Mouse (Mus musculus) left cerebral cortex, postnatal 4 days (tissue): ENCODE measurements around the gene Ppm1l. TPM values are rescaled to one million over a fixed set of nuclear protein-coding genes. Genes with fewer than 3 reads are reported as not detected.
A peak's percentile ranks its signal among the peaks of the same experiment; 100 is the strongest.

ENCODE experiments used
- DNase-seq: peaks from one replicate; pipeline ENCODE4 v3.0.0-alpha.2; 2022
- intact Hi-C: fragments of 180-260 bp; cut with DNase I; formaldehyde crosslinking; loops from one replicate; pipeline ENCODE4 v1.15.1; 2025
- total RNA-seq, 2 experiments: library from RNA; stranded (reverse); gene quantifications; 2 replicates each; pipeline ENCODE4 v1.2.3; 2021

The Ppm1l gene
- 10 to 100 TPM; 45.9 to 49.2 TPM for total RNA-seq

DNA sequence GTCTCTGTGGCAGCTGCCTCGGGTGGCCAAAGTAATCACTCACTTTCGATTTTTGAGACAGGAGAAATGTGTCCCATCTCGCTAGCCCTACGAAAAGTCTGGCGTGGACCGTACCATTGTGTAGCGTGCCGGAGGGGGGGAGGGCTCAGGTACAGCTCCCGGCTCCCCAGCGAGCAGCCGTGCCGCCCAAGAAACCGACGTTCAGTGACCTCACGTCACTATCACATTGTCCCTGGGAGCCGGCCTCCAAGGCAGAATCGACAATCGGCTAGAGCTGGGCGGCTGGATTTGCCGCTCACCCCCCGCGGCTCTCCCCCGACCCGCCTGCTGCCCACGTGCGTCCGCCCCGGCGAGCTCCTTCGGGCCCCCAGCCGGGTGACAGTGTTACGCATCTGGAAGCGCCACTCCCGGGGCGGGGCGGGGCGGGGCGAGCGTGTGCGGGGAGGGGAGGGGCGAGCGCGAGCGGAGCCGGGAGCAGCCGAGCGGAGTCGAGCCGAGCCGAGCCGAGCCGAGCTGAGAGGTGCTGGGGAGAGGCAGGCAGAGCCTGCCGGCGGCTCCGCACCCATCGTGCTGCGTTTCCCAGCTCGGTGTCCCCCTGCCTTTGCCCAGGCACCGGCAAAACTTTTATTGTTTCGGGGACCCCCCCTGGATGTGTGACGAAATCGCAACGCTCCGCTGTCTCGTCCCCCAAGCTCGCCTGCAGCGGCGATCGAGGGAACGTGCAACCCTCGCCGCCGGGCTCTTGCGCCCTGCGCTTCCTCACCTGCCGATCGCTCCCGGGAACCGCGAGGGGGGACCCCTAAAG is at the start of gene Ppm1l:
TSS of gene Ppm1l (plus strand) at position 471 of the 805 bp plus-strand sequence.
- DNase-seq = peak; percentile 95
- intact Hi-C loops = loop anchor here (5.0 kb wide), 1 partner anchor 166 kb away; no protein-coding TSS in a partner anchor

DNA sequence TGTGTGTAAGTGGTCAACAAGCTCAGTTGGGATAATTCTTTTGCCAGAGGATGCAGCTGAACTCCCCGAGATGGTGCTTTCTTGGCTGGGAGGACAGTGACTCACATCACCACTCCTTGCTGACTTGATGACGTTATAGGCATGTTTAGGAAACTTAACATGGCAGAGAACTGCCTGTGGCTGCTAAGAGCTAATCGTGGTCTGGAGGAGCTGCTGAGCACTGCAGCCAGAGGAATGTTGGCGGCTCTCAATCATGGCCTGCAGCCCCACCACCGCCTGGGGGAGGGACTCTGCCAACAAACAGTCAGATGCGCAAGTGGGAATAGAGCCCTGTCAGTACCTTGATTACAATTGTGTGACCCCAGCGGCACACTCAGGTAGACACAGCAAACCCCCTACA is 44.8 kb upstream of the Ppm1l start:
- no peak for DNase-seq
- intact Hi-C loops = no loop called here

DNA sequence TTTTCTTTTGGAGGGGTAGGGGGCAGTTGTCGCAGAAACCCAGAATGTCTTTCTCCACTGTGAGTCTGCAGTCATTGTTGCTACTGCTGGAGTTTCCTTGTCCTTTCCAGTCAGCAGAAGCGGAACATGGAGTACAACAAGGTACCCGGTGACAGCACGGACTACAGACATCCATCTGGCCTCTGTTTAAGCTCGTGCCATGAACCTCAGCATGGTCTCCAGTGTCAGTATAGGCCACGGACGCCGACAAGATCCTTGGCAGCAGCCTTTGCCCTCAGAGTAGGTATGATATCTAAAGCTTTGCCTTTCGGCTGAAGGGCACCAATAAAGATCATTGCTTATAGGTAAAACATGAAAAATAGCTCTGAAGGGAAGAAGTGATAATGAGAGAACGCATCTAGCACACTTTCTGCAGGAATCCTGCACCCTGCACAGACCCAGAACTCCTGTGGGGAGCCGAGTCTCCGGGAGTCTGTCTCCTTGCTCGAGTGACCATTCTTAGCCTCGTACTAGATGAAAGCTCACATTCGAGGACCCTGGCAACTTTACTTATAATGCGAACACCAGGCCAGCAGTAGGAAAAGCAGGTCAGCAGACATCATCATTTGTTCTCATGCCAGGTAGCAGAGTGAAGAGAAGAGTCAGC is 42.5 kb upstream of the Ppm1l start:
- DNase-seq = no peak
- intact Hi-C loops = no loop called here

DNA sequence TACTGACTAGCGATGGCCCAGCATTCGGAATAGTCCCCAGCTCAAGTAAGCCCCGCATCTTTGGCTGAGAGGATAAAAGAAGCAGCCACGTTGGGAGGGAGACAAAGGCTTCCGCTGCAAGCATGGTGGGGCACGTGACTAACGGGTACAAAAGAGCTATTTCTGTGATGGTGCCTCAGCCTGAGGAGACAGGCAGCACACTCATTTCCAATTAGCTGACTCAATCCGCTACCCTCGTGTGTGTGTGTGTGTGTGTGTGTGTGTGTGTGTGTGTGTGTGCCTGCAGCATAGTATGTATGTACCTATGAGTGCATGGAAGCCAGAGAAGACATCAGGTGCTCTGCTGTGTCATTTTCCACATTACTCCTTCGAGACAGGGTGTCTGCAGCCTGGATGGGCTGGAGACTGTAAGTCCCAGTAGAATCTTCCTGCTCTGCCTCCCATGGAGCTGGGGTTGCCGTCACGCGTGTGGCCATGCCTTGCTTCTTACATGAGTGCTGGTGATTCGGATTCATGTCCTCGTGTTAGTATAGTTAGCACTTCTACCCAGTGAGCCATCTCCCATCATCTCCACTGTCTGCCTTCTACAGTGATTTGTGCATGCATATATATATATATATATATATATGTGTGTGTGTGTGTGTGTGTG is 41.9 kb upstream of the Ppm1l start:
- no peak for DNase-seq
- intact Hi-C loops = no loop called here

DNA sequence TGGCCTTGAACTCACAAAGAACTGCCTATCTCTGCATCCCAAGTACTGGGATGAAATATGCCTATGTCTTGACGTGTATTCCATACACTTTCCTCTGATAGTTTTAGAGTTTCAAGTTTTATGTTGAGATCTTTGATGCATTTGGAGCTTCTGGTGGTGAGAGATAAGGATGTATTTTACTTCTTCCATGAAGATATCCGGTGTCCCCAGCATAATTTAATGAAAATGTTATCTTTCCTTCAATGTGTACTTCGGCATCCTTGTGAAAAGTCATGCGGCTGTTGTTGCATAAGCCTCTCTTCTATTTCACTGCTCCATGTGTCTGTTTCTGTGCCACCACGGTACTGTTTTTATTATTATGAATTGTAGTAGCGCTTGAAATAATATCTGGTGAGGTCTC is 38.0 kb upstream of the Ppm1l start:
- DNase-seq = no peak
- intact Hi-C loops = no loop called here

DNA sequence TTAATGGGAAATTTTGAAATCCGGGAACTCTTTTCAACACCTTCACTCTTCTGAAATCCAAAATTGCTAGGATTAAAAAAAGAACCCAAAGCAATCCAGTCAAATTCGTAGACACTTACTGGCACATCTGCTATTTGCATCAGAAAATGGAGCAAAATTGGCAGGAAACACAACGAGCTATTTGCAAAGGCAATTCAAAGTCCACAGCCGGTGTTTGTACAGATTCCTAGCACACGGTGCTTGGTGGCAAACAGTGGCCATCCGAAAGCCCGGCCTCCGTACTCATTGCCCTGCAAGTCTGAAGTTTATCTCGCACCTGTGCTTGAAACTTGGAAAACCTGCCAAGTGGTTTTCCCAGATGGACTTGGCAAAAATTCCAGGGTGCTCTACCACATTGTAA is 34.3 kb upstream of the Ppm1l start:
- DNase-seq = no peak
- intact Hi-C loops = no loop called here

DNA sequence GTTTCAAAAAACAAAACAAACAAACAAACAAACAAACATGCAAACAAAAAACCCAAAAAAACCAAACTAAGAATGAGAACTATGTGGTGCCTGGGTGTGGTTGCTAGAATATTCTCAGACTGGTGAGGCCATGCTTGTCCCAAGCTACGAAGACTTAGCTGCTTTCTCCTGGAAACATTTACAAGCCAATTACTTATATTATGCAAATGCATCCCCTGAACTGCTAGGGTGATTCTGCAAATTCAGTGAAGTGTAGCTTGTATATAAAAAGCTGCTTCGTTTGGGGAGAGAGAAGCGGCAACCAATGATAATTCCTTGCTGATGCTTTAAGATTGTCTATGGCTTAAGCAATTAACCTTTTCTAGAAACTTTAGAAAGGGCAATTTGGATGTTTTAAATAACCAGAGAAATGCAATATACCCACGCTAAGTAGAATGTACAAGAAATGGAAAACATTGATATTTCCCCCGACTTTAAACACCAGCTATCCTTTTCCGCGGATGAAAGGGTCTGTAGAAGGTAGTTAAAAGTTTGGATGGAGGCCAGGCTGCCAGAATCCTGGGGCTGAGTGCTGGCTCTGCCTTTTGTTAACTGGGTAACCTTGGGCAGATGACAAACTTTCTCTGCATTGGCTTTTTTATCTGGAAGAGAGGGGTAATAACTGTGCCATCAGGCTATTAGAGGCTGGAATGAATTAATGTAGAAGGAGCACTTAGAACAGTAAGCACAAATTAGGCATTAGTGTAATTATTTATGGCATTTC is 33.4 kb upstream of the Ppm1l start:
- intact Hi-C loops = no loop called here
- DNase-seq = peak; percentile 29

DNA sequence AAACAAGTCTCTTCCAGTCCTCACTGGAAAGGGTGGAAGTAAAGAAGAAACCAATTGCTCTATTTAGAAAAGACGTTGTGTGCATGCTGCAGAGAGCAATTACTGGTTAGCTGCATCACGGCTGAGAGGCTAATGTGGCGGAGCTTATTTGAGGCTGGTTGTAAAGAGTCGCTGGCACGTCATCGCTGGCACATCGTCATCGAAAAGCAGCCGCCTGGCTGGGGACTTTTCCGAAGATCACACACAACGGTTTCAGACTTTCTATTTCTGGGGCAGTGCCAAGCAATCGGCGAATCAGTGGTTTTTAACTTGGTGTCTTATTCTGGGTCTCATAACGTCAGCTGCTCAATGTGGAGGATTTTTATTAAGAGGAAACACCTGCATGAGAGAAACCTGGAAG is 26.8 kb upstream of the Ppm1l start:
- peak; percentile 69 for DNase-seq
- intact Hi-C loops = no loop called here

DNA sequence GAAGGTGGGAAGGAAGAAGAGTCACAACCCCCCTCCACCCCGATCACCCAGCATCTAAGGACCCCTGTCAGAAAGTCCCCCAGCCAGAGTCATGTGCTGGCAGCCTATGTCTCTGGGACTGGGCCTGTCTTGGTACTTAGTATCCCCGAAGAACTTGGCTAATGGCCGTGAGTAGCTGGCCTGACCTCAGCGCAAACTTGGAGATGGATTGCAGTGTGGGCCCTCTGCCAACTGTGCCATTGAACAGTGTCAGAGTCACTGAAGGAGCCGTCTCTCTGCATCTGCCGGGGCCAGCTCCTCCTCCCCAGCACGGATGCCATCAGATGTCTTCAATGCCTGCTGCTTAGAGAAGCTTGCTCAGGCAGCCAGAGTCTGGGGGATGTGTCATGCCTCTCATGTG is 26.4 kb upstream of the Ppm1l start:
- intact Hi-C loops = no loop called here
- peak; percentile 92 for DNase-seq

DNA sequence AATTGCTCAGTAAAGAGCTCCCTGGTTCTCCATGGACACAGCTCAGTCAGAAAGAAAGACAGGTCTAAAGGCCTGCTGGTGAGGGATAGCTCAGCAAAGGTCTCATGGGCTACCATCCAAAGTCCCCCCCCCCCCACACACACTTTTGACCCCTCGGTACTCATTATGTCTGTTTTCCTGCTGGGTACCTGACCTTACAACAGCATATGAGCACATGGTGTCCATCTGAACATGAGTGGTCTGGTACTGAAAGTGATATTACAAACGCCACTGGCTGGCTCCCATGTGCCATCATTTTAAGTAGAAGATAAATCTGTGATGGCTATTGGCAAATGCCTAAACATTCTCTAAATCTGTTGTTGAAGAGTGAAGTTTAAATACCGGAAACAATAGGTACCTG is 25.8 kb upstream of the Ppm1l start:
- intact Hi-C loops = no loop called here

DNA sequence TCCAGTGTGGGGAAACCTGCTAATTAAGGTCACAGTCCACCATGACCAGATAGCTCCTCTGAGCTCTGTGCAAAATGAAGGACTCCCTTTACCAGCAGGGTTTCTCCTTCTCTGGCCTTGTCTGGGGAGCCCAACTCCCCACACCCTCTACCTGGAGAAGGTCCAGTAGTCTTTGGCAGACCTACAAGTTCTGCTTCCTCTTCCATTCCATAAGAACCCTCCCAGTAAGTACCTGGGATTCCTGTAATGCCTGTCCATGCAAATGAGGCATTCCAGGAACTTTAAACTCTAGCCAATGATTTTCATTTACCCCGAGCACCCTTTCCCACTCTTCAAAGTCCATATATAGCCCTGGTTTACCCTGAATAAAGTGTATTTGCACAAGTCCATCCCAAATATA is 24.0 kb upstream of the Ppm1l start:
- DNase-seq = no peak
- intact Hi-C loops = no loop called here

More for the DNA sequence above, 25.8 kb upstream of the Ppm1l start:
- DNase-seq = no peak

DNA sequence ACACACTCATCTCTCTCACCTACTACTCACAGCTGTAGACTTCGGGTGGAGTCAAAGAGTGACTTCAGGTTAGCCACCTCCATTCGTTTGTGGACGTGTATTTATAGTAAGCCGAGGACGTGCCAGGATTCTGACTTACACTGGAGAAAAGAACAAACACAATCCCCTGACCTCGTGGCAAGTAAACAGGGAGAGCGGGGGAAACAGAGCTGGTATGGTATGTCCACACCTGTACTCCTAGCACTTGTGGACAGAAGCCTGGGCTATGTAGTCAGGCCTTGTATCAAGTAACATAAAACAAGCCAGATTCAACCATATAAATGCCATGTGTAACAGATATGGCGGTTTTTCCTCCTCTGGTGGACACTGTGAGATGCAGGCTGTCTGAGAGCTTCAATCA is 20.4 kb upstream of the Ppm1l start:
- no peak for DNase-seq
- intact Hi-C loops = no loop called here

DNA sequence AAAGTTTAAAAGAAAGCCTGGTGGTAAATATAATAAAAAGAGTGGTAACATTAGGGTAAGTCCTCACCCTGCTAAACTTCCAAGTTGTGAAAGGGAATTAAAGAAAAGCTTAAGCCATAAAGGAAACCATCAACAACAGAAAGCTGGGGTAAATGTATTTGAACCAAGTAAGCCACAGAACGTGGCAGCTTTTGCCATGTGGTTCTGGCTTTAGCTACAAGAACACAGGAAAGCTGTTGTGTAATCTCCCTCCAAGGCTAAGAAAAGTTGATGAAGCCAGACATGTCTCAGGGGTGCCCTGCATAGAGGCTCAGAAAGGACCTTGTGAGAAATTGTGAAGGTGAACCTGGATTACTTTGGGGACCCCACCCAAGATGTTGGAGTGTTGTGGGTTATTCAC is 16.5 kb upstream of the Ppm1l start:
- intact Hi-C loops = no loop called here
- no peak for DNase-seq

DNA sequence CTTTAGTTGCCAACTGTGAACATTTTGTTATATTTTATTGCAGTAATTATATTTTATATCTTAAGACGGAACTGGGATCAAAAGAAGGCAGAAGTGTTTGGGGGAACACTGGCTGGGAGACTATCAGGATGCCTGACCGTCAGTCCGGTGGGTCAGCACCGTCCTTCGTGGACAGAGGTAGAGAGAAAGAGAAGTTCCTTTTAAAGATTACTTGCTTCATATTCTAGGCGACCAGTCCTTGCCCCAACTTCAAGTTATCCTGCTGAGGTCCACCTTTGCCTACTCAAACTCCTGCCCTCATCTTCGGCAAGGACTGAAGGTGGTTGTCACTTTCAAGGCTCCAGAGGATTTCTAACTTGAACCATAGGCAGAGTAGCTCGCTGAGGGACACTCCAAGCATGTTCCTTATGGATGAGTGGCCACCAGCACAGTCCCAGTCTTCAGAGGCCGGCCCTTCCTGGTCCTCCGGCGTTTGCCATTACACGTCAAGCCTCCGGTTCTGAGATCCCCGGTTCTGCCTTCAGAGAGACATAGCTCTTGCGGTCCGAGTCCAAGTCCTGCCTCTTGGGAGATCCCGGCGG is 761 bp upstream of the Ppm1l start:
- intact Hi-C loops = loop anchor here (5.0 kb wide), 1 partner anchor 166 kb away; no protein-coding TSS in a partner anchor
- no peak for DNase-seq

DNA sequence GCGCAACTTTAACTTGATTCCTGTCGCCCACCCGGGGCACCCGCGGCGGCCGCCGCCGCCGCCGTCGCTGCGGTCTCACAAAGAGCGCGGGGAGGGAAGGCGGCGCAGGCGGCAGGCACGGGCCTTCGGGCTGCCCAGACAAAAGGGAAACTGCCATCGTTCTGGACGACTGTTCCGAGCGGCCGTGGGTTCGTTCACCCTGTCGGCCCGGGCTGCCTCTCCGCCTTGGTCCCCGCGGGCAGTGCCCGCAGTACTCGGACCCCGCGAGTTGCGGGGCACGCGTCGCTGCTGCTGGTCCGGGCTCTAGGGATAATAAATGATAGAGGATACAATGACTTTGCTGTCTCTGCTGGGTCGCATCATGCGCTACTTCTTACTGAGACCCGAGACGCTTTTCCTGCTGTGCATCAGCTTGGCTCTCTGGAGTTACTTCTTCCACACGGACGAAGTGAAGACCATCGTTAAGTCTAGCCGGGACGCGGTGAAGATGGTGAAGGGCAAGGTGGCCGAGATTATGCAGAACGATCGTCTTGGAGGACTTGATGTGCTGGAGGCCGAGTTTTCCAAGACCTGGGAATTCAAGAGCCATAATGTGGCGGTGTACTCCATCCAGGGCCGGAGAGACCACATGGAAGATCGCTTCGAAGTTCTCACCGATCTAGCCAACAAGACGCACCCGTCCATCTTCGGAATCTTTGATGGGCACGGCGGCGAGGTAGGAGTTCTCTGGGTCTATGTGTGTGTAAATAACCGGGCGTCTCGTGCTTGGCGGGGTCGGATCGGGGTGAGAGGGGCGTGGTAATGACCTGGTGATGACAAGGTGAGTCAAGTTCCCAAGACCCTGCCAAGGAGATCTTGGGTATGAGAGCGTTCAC is 827 bp downstream of the Ppm1l start:
- peak; percentile 51 for DNase-seq
- intact Hi-C loops = loop anchor here (5.0 kb wide), 1 partner anchor 165 kb away; no protein-coding TSS in a partner anchor

DNA sequence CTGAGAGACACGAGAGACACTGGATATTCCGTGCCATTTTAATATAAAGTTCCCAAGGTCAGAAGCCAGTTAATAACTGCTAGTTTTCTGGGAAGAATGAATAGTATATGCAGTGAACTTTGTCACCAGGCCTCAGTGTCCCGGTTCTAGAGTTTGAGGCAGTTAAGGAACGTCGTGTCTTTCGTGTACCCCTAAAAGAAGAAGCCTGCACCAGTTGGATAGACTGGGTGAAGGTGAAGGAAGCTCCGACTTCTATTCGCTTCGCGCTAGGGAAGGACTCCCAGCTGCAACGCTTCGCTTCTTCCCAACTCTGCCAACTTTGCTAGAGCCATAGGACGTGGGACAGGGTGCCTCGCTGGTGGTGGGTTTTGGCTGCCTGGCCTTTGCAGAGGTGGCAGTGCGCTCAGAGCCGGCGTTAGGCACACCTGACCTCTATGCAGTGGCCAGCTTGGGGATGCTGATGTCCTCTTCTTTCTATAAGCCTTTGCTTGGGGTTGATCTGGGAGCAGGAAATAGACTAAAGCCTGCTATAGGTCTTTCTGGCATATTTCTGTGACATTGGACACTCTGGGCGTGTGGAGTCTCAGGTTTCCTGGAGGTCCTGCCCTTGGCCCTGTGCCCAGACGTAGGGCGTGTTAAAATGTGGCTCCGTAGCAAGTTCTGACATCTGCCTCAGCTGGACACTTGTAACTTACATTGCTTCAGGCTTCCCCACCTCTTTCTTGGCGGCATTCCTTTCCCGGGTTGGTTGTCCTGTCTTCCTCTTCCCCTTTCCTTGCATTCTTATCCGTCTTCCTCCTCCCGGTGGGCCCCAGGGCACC is 1.7 kb downstream of the Ppm1l start:
- DNase-seq = peak; percentile 41
- intact Hi-C loops = loop anchor here (5.0 kb wide), 1 partner anchor 164 kb away; no protein-coding TSS in a partner anchor

DNA sequence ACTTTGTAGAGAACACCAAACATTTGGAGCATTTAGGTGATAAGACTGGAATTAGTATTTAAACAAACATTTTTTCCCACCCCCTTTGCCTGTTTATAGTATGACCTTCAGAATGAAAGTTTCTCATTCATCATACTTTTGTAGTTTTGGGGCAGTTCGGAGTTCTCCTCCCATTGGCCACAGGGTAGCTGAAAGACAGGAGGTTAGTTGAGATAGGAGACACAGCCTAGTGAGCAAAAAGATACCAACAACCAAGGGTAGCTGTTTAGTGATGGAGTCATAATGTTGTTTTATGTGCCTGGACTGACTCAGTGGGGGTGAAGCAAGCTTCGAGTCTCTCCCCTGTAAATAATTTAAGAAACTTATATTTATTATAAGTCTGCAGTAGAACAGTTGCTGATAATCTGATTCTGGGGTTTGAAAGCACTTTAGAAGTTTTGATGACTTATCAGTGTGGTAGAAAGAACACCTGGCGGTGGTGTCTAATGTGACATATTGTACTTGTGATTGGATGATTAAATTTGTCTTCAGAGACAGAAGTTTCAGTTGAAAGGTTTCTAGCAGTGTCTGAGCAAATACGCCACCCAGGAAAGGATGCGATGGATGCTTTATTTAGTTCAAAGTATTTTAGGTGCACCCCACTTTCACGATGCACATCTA is 2.5 kb downstream of the Ppm1l start:
- no peak for DNase-seq
- intact Hi-C loops = loop anchor here (5.0 kb wide), 1 partner anchor 163 kb away; no protein-coding TSS in a partner anchor

DNA sequence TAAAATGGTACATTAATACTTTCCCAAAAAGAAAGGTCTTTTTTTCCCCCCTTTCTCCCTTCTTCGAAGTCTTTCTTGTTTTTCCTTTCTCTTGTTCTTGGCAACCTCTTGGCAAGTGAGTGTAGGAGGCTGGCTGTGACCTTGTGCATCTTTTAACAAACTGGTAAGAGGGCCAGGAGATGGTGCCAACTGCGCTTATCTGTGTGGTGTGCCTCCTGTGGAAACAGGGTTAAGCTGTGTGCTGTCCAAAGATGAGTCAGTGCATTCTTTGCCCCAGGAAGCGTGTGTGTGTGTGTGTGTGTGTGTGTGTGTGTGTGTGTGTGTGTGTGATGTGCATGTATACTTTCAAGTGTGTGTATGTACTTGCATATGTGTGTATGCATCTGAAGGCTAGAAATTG is 7.3 kb downstream of the Ppm1l start:
- intact Hi-C loops = no loop called here
- DNase-seq = peak; percentile 38
